9 mouse cellular contexts compared by ENCODE assay signal in genomic region chr11:115151755-115152429, GRCm38 (mm10). TPM values are rescaled to one million over a fixed set of nuclear protein-coding genes. Genes with fewer than 3 reads are reported as not detected.
DNase-seq lines count a peak whose midpoint lies in the region; ATAC-seq and TF ChIP-seq lines count a peak whose summit lies in the region.
"Had no signal": no experiment of that assay in that cellular context is flagged by ENCODE, and none has a peak within 500 bp of the region (broad histone marks: within the 10 kb centered on the region; RNA-seq: fewer than 3 reads in every experiment).

No protein-coding gene starts in this region.

- peaks cover 12% of the 10 kb centered on the region; the same call in 1 of the 2 replicates for H3K4me1 ChIP-seq in cerebellum, adult 2 months (ENCODE audit: control insufficient read depth, insufficient read depth, low read length)
- no peaks in the 10 kb centered on the region; the same call in 1 of the 2 replicates for H3K4me1 ChIP-seq in kidney, embryonic 14.5 days (ENCODE audit: control insufficient read depth, insufficient read depth, low read length)

- peak; percentile 43; the same call in 1 of the 2 replicates for TF ChIP-seq POLR2A in cerebellum, adult 2 months (IDR thresholded peaks at IDR 0.05; ENCODE audit: borderline replicate concordance, insufficient read depth, low read length)

- H3K4me2 ChIP-seq in kidney, embryonic 14.5 days (replicated peaks; ENCODE audit: low read depth, low read length), result peak overlapping the region; percentile 36

- TF ChIP-seq CTCF in cerebellum, adult 2 months (IDR thresholded peaks at IDR 0.05; ENCODE audit: borderline replicate concordance, insufficient read depth, low read depth, low read length), result no peak

- no peaks in the 10 kb centered on the region for H3K27me3 ChIP-seq in cerebellum, adult 2 months (ENCODE audit: control insufficient read depth, insufficient read depth, low read length)
- H3K27me3 ChIP-seq in kidney, embryonic 14.5 days (ENCODE audit: control insufficient read depth, insufficient read depth, low read length), result peaks cover 12% of the 10 kb centered on the region

- H3K9ac ChIP-seq in kidney, embryonic 14.5 days (ENCODE audit: low read depth, low read length), result 0 out of 2 replicates have a peak overlapping the region, but pooled peaks have one; percentile 14

- H3K36me3 ChIP-seq in kidney, embryonic 14.5 days (ENCODE audit: control insufficient read depth, insufficient read depth, low read length), result no peaks in the 10 kb centered on the region

- peak overlapping the region; percentile 32; the same call in 1 of the 2 replicates for H3K27ac ChIP-seq in cerebellum, adult 2 months (ENCODE audit: insufficient read depth, low read length)
- H3K27ac ChIP-seq in kidney, embryonic 14.5 days (ENCODE audit: low read depth, low read length), result no peak overlapping the region

- WGBS in cerebellum, adult 2 months, result 13% methylated on average over 15 of the region's 15 CpGs
- 8% methylated on average over 15 of the region's 15 CpGs for WGBS in kidney, embryonic 14.5 days

- H3K4me3 ChIP-seq in cerebellum, adult 2 months (replicated peaks; ENCODE audit: insufficient read depth, low read depth, low read length), result peak overlapping the region; percentile 62
- H3K4me3 ChIP-seq in kidney, embryonic 14.5 days (ENCODE audit: low read length), result peak overlapping the region; percentile 26

- H3K9me3 ChIP-seq in kidney, embryonic 14.5 days (ENCODE audit: control insufficient read depth, low read length), result peaks cover 2% of the 10 kb centered on the region; the same call in 1 of the 2 replicates

- peak; percentile 40 for DNase-seq in layer of hippocampus, adult 11-12 months (ENCODE audit: low spot score)
- DNase-seq in layer of hippocampus, adult 9-11 months, result no peak
- peak; percentile 84 to 85 for DNase-seq in cerebellum, adult 2 months
- peak; percentile 45 for DNase-seq in gastrocnemius, postnatal 25 days
- peak; percentile 83 for DNase-seq in lung, postnatal 10 days
- peak; percentile 64 for DNase-seq in testis, postnatal 10 days (ENCODE audit: low spot score)
- DNase-seq in frontal cortex, postnatal 25 days (ENCODE audit: low spot score in 2 of 2), result no peak

- ATAC-seq in kidney, embryonic 14.5 days (ENCODE audit: low FRiP score, low TSS enrichment), result peak; percentile 59
- ATAC-seq: Patski had no signal

RNA-seq across cellular contexts. Expression of gene Slc9a3r1, which starts 11.2 kb away (rescaled TPM):
- 87.2 and 87.9 TPM in 2 replicates for polyA plus RNA-seq in cerebellum, adult 2 months (2012; rRNA removed)
- total RNA-seq in gastrocnemius, postnatal 25 days (2021), result 1 to 10 TPM; 2.3 to 3.9 TPM
- polyA plus RNA-seq in kidney, embryonic 14.5 days (2014; fragmentation: Nextera tagmentation; extraction: Ambion mirVana), result 81.5 and 110 TPM in 2 replicates

RNA-seq across cellular contexts. Expression of gene Cd300lf, which starts 18.1 kb away (rescaled TPM):
- 0.57 and 0.72 TPM in 2 replicates for polyA plus RNA-seq in cerebellum, adult 2 months (2012; rRNA removed)
- total RNA-seq in gastrocnemius, postnatal 25 days (2021), result not detected
- polyA plus RNA-seq in kidney, embryonic 14.5 days (2014; fragmentation: Nextera tagmentation; extraction: Ambion mirVana), result 0.26 TPM in 2 replicates
- polyA plus RNA-seq: Patski had no signal

RNA-seq across cellular contexts. Expression of gene Tmem104, which starts 35.4 kb away (rescaled TPM):
- 12.5 and 13.3 TPM in 2 replicates for polyA plus RNA-seq in cerebellum, adult 2 months (2012; rRNA removed)
- total RNA-seq in gastrocnemius, postnatal 25 days (2021), result 1 to 10 TPM; 4.1 to 5.8 TPM
- polyA plus RNA-seq in kidney, embryonic 14.5 days (2014; fragmentation: Nextera tagmentation; extraction: Ambion mirVana), result 6.3 and 10.3 TPM in 2 replicates

RNA-seq across cellular contexts. Expression of gene Nat9, which starts 35.8 kb away (rescaled TPM):
- 30.8 and 37.5 TPM in 2 replicates for polyA plus RNA-seq in cerebellum, adult 2 months (2012; rRNA removed)
- total RNA-seq in gastrocnemius, postnatal 25 days (2021), result 10 to 100 TPM; 10.7 to 13.2 TPM
- 18.2 and 18.4 TPM in 2 replicates for polyA plus RNA-seq in kidney, embryonic 14.5 days (2014; fragmentation: Nextera tagmentation; extraction: Ambion mirVana)

Comparison
In these comparisons a context has a peak if more than half of its experiments do, and no peak if none do; other contexts are left out.
1. DNase-seq: peak in layer of hippocampus, adult 11-12 months (single experiment), cerebellum, adult 2 months (2 of 2), gastrocnemius, postnatal 25 days (single experiment), lung, postnatal 10 days (single experiment) and testis, postnatal 10 days (single experiment); none in layer of hippocampus, adult 9-11 months (single experiment) and frontal cortex, postnatal 25 days (0 of 2).